Mouse (Mus musculus): Measurements from ENCODE around the gene 5730596B20Rik.

The 5730596B20Rik gene

DNA sequence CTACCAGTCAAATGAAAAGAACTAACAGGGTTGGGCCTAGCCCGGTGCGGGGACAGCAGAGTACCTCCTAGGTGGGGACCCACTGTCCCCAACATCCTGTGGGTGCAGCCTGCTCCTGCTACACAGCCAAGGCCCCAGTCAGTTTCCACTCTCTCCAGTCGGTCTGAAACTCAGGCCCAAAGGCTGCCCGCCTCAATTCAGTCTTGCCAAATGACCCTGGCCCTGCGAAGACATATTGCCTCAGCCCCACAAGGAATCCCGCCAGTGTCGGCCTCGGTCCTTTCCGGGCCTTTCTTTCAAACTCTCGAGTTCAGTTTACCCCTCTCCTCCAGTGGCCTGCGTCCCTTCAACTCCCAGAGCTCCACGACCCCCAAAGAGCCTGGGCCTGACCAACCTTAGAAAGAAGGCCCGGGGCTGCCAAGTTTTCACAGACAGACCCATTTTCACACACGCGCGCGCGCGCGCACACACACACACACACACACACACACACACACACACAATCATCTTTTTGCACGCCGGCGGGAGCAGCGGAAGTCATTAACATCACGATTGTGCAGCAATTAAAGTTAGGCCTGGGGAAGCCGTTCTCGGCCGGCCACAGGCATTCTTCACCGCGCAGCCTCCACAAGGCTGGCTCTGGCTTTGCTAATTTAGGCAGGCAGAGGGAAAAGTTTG lies 22.9 kb downstream of the 5730596B20Rik start:
- DNase-seq (ENCODE audit: low spot score) = no peak

DNA sequence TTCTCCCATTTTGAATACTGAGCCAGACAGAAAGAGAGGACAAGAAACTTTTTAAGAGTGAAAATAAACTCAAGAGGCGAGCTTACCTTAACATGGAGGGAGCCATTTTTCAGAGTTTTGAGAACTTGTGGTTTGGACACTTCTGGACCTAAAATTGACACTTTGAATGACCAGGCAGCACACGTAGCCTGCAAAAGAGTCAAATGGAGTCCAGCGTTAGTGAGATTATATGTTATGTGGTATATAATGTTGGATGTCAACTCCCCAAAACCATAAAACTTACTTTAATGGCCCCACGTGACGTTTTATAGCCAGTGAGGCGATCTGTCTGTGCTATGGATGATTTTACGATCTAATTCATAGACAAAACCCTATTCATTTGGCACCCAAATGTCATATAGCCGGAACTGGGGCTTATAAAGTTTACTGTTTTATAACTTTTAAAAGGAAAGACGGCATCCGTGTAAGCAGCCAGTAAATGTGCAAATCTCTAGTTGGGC lies 23.5 kb downstream of the 5730596B20Rik start:
- no peak for DNase-seq (ENCODE audit: low spot score)

DNA sequence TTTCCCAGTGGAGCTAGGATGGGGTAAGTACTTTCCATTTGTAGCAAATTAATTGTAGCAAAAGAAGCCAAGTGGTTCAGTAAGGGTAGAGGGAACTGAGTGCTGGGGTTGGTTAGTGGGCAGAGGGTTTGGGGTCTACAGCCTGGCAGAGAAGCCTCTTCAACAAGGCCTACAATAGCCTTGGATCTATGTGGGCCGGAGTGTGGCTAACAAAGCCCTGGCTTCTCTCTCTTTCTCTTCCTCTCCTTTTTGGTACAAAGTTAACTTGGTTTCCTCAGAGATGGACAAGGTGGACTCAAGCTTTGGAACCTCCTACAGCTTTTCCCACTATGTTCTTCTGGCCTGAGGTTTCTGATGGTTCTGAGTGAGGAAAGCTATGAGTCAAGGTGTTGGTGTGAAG lies 24.0 kb downstream of the 5730596B20Rik start:
- no peak for DNase-seq (ENCODE audit: low spot score)

DNA sequence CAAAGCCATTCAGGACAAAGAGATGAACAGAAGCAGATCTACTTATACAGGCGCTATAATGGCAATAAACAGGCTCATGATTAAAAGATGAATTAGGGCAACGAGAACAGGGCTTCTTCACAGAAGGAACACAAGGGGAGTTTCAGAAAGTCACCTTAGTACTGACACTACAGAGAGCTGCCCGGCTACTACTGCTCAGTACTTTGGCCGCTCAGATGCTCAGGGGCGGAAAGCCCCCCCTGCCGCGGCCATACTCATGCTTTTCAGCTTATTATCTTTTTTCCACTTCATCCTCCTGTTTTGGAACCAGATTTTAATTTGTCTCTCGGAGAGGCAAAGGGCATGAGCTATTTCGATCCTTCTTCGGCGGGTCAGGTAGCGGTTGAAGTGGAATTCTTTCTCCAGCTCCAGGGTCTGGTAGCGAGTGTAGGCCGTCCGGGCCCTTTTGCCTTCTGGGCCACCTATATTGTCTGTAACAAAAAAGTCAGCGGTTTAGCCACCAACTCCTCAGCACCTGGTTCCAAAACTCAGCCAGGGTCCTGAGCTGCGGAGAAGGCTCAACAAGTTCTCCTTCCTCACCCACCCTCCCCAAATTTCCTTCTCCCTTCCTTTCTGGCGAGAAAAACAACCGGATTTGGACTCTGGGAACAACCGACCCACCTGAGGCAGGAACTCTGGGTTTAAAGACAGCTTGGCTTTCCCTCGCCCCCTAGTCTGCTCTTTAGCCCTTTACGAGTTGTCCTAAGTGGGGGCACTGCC lies 25.2 kb downstream of the 5730596B20Rik start:
- no peak for DNase-seq (ENCODE audit: low spot score)

DNA sequence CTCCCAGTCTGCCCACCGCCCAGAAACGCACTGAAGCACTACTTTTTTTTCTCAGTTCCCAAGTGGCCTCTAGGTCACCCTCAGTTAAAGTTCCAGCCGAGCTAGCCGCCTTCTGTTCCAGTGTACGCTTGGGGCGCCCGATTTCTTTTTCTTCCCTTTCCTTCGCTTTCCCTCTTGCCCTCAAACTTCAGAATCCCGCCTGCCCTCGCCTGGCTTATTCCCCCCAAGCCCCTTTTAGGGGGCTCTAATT lies 25.7 kb downstream of the 5730596B20Rik start:
- no peak for DNase-seq (ENCODE audit: low spot score)

DNA sequence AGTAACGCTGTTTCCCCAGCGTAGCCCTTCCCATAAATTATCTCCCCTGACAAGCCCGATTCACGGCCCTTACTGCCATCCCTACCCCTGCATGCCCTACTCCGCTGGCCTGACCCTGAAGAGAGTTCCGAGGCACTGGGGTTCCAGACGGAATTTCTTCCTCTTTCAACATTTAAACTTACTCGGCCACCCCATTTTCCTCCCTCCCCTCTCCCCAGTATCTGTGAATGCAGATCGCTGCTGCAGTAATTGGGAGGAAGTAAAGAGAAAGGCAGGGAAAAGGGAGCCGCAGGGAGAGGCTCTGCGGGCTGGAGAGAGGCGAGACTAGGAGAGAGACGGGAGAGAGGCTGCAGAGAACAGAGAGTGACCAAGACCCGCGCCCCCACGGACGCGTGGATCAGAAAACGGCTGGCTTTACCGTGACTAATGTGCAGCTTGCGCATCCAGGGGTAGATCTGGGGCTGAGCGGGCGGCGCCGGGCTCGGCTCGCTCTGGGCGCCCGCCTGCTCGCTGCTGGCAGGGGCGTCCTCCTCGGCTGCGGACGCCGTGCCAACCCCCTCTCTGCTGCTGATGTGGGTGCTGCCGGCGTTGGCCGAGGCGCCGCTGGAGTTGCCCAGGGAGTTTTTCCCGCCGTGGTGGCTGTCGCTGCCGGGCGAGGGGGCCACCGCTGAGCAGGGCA lies 26.2 kb downstream of the 5730596B20Rik start:
- DNase-seq (ENCODE audit: low spot score) = no peak

DNA sequence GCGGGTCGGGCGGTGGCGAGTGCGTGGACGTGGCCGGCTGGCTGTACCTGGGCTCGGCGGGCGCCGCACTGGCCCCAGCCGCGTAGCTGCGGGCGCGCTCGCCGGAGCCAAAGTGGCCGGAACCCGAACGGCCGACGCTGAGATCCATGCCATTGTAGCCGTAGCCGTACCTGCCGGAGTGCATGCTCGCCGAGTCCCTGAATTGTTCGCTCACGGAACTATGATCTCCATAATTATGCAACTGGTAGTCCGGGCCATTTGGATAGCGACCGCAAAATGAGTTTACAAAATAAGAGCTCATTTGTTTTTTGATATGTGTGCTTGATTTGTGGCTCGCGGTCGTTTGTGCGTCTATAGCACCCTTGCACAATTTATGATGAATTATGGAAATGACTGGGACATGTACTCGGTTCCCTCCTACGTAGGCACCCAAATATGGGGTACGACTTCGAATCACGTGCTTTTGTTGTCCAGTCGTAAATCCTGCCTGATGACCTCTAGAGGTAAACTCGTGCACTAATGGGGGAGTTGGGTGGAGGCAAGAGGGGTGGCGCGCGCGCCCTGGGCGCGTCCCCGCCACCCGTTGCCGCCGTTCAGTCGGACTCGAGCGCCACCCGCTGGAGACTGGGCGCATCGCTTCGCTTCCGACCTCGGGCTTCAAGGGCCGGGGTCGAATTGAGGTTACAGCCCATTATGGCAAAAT lies 26.9 kb downstream of the 5730596B20Rik start, which contains the start of gene Hoxa5:
Gene Hoxa5, minus strand, starts transcription at position 538 of the 703 bp plus-strand sequence.
- DNase-seq (ENCODE audit: low spot score) = no peak

DNA sequence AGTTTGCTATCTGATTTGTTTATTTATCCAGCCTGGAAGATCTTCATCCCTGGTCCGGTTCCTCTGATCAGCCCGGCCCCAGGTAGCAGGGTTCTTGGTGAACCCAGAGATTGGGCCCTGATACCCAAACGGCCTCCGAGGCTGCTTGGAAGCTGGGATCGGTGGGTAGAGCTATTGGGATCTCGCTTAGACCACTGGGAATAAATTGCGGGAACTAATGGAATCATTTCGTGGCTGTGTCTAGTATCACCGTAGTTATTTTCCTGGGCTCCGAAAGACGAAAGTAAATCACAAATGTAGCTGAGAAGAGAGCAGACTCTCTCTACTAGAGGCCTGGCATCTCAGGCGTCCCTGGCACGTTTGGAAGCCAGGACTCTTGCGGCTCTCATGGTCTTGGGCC lies 27.9 kb downstream of the 5730596B20Rik start:
- no peak for DNase-seq (ENCODE audit: low spot score)

DNA sequence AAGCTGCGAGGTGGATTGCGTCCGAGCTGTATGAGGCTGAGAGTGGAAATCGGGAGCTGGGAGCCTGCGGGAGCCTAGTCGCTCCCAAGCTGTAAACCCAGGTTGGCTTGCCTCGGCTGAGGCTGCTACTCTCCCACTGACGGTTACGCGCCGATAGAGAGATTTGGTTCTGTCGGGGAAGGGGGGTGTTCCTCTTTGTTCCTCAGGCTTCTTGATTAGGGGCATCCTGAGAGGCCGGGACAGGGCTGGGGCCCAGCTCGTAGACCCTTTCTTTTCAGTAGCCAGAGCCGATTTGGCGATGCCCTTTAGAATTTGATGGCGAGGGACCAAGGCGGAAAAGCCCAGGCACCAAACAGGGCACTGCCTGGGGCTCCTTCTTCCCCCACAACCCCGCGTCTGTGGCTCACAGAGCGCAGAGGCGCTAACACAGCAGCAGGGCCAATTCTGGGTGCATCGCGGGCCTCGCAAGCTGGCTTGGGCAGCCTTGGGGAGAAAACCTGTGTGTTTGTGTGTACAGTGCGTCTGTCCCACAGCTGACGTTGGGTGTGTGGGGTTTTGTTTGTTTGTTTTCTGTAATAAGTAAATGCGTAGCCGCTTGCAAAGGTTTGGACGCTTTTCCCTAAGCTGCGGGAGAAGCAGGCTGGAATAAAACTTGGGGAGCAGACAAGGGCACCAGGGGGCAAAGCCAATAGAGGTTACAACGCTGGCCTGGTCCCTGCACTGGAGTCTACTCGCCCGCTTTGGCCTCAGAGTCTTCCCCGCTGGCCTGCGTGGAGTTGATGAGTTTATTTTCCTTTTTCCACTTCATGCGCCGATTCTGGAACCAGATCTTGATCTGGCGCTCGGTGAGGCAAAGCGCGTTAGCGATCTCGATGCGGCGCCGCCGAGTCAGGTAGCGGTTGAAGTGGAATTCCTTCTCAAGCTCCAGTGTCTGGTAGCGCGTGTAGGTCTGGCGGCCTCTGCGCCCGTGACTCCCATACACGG lies 28.6 kb downstream of the 5730596B20Rik start:
- DNase-seq (ENCODE audit: low spot score) = no peak

DNA sequence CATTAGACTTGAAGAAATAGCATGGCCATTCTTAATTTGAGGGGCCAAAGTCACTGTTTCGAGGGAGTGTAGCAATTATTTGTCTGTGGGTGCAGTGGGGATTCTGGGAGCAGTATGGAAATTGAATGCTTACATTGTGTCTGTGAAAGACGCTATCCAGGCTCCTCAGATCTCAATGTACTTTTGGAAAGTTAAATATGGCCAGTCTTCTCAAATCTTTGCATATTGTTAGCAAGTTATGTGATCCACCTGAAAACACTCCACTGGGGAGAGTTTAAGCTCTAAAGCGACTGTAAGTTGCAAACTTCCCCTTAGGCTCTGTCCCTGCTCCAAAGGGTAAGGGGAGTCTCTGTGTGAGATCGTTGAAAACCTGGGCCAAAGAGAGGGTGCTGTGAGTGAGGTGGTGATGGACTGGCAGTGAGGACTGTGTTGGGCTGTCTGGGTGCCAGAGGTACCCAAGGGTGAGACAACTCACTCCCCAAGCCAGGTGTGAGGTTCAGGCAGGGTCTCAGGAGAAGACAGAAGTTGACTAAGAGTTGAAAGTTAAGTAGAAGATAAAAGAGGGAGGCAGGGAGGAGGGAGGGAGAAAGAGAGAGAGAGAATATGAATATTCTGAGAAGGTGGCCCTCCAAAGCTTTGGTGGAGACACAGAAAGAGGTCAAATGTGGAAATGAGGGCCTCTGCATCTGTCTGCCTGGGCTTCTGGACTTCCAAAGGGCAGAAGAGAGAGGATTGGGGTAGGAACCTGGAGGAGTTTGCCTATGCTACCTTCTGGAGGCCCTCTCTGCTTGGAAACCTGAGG lies 29.8 kb downstream of the 5730596B20Rik start:
- no peak for DNase-seq (ENCODE audit: low spot score)

DNA sequence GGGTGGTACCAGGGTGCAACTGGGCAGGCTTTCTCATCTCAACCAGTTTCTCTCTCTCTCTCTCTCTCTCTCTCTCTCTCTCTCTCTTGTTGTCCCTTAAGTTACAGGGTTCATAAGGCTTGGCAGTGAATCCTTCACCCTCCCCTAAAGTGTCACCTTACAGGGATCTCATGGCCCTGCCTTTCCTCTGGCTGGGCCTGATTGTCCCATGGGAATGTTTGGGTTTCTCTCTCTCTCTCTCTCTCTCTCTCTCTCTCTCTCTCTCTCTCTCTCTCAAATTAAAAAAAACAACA lies 30.3 kb downstream of the 5730596B20Rik start:
- DNase-seq (ENCODE audit: low spot score) = no peak

DNA sequence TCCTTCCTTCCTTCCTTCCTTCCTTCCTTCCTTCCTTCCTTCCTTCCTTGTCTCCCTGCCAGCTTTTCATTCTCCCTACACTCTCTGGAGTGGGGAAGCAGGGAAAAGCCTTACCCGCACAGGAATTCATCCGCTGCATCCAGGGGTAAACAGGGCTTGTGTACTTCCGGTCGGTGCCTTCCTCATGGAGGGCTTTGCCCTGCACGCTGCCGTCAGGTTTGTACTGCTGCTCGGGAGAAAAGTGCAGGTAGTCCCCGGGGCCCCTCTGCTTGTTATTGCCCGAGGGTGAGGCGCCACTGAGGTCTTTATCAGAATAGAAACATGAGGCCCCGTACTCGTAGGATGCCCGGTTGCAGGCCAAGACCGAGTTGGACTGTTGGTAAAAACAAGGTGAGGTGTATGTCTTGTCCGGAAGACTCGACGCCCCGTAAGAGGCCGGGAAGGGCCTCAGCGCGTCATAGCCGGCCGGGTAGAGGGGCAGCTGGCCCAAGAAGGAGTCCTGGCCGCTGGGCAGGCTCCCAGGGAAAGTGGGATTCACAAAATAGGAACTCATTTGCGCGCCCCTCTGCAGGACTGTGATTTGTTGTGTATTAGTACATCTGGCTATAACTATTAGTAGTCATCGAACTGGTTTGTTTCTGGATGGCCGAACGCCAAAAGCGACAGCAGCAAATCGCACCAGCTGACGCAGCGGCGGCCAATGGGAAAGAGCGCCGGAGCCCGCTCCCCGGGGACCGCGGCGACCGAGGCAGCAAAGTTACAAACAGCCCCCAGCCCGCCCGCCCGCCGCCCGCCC lies 31.0 kb downstream of the 5730596B20Rik start, which contains the start of gene Hoxa6:
Gene Hoxa6, minus strand, starts transcription at position 651 of the 796 bp plus-strand sequence.
- DNase-seq (ENCODE audit: low spot score) = no peak

DNA sequence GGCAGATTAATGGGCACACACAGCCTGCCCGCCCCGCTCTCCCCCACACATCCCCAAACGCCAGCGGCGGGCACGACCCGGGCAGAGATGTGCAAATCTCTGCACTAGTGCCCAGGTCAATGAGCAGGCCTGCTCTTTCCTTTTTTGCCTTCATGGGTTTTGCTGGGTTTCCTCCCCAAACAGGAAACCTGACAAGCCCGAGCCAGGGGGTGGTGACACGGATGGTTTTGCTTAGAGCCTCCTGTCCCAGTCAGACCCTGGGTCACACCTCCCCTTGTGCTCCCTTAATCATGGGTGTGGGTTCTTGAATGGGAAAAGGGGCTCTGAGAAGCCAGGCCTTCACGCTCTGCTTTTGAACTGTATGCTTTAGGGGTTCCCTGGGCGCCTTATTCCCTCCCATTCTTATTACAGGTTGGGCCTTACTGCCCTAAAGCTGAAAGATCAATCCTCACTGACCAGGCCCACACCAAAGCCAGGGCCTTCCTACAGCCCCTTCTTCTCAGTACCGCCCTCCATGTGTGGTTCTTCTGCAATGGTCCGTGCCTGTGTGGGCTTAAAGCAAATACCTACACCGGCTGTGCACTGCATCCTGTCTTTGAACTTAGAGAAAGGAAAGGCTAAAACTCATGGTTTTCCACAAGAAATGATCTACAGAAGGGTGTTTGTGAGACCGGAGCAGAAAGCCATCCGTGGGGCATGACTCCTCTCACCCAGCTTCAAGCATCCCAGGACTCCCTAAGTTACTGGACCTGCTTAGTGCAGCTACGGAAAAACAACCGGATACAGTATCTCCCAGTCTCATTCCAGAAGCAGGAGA lies 31.8 kb downstream of the 5730596B20Rik start:
- DNase-seq (ENCODE audit: low spot score) = no peak

DNA sequence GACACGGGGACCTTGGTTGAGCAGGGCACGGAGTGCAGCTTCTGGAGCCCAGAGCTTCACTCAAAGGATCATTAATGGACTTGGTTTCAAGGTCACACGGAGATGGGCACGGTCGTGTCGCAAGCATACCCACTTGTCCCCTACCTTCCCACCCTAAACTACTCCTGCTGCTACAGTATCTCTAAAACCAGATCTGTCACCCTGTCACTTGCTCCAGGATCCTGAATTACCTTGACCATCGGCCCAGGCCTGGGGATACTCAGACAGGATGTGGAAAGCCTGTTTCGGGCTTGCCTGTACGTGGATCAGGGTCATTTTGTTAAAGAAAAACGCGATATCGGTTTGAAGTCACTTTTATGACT lies 32.4 kb downstream of the 5730596B20Rik start:
- no peak for DNase-seq (ENCODE audit: low spot score)

DNA sequence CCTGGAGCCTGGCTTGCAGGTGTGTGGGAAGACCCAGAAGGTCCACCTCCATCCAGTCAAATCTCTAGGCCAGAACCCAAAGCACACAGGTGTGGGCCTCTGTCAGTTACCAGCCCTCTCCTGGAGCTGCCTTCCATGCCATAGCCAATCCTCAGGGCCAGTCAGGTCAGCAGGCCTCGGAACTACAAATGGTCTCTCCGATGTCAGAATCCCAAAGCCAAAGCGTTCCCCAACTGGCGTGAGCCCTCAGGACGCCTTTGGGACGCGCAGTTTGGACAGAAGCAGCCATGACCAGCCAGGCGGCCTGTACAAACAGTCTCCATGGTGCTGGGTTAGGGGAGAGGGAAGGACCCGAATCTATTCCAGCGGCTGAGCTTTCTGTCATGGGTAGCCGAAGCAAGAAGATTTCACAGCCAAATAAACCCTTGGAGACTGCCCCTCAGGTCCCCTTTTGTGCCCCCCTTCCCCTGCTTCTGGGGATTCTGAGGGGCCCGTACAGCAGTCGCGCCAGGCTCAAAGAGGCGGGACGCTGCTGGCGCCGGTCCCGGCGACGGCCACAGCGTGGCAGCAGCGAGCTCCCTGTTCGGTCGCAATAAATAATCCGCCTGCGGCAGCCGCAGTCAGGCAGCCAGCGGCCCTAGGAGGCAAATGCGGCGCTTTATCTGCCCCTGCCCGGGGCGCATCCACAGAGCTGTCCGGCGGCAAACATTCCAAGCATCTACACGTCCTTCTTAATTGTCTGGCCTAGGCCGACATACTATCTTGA lies 34.1 kb downstream of the 5730596B20Rik start:
- DNase-seq (ENCODE audit: low spot score) = no peak

DNA sequence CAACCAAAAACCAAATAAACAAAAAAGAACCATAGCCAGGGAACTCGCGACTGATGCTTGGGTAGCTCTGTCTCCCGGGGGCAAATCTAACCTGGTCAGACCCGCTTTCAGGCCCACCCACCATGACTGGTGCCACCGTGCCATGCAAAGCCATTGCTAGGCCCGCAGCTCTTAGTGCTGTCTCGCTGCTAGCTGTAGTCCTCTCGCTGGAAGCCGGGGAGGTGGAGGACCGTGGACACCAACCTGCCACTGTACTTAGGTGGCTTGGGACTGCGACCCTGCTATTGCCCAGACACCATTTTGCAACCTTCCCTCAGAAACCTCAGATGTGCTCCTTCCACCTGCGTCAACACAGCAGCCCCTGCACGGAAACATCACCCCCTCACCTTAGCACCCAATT lies 34.7 kb downstream of the 5730596B20Rik start:
- no peak for DNase-seq (ENCODE audit: low spot score)

DNA sequence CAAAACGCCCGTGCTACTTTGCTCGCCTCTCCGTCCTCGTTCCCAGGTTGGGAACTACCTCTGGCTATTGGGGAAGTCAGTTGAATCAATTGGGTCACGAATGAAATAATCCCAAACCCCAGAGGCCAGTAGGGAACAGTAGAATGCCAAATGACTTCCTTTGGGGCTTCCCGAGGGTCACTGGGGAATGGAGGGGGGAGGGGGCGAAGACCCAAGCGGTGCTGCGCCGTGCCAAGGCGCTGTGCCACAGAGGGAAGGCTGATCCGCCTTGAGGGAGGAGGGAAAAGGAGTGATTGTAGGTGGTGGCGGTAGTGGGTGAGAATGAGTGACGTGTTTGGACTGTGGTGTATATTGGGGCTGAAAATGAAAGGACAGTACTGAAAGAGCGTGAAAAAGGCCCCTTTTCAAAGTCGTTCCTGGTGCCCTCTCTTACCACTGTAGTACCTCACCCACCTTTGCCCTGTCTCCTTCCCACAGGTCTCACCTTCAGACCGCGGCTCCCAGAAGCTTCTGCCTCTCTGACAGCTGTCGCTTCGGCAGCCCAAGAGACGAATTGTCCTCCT lies 35.3 kb downstream of the 5730596B20Rik start:
- DNase-seq (ENCODE audit: low spot score) = no peak

Data from layer of hippocampus, adult 9-10 months (tissue).